Mouse (Mus musculus): ENCODE measurements around the gene Chd2.

DNA sequence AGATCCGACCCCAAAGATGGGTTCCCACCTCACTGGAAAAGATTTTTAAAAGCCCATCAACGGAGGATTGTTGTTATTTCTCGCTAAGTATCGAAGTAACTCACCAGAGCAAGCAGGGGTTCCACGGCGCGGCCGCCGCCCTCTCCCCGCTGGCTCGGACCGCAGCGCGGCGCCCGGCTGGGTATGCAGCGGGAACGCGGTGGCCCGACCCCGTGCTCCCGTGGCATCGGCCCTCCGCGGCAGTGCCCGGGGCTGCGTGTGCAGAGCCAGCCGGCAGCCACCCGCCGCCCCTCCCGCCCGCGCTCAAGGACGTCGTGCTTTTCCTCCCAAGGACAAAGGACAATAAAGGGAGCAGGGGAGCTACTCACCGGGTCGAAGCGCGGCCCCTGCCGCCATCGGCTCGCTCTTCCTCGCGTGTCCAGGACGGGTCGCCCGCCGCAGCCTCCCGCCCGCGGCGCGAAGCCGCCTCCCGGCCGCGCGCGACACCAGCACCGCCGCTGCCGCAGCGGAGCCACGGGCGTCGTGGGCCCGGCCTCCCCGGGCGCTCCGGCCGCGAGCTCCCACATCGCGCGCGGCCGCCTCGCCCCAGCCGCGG is 16.1 kb upstream of the Chd2 start:
- TF ChIP-seq POLR2A (IDR thresholded peaks at IDR 0.05; ENCODE audit: low read depth, low read length): no peak
- TF ChIP-seq CTCF (IDR thresholded peaks at IDR 0.05; ENCODE audit: extremely low read depth, insufficient read length, insufficient replicate concordance, low read depth, low read length): no peak

Measured in small intestine, adult 2 months (tissue).